Mouse (Mus musculus): Measurements from ENCODE around the gene Ankrd33b. TPM values are rescaled to one million over a fixed set of nuclear protein-coding genes. Genes with fewer than 3 reads are reported as not detected.

Ankrd33b gene
- polyA plus RNA-seq, 1 experiment from 2014 or later = 0.68 TPM

DNA sequence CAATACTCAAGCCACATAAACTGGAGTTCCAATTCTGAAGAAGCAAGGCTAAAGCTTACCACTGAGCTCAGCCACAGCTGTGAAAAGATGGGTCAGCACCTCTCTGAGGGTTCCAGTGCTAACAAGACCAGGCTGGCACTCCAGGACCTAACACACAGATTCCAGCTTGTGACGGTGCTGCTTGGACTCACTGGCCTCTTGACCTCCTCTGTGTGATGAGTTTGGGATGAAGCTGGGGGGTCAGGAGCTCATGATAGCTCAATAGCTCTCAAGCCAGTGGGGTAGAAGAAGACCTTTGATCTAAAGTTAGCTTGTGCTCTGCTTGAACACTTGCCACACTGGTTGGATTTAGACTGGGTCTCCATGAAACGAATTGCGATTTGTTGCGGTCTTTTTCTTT lies 60.8 kb downstream of the Ankrd33b start:
- 85% methylated on average over 4 of the region's 4 CpGs for WGBS (ENCODE audit: insufficient replicate concordance)
- Histone ChIP-seq H3K9ac (ENCODE audit: low read depth, low read length) (no peak overlapping the region), H3K36me3 (ENCODE audit: control insufficient read depth, insufficient read depth) (no peaks in the 10 kb centered on the region), H3K4me1 (ENCODE audit: control insufficient read depth, low read depth, low read length) (no peaks in the 10 kb centered on the region), H3K27ac (ENCODE audit: low read length) (no peak overlapping the region), H3K9me3 (replicated peaks; ENCODE audit: control insufficient read depth, low read length) (no peaks in the 10 kb centered on the region), H3K4me3 (ENCODE audit: low read depth, low read length) (no peak overlapping the region), H3K27me3 (ENCODE audit: control insufficient read depth, insufficient read depth, low read depth, low read length) (no peaks in the 10 kb centered on the region), H3K4me2 (ENCODE audit: low read depth, low read length) (no peak overlapping the region)
- ATAC-seq (ENCODE audit: low read depth) = no peak

DNA sequence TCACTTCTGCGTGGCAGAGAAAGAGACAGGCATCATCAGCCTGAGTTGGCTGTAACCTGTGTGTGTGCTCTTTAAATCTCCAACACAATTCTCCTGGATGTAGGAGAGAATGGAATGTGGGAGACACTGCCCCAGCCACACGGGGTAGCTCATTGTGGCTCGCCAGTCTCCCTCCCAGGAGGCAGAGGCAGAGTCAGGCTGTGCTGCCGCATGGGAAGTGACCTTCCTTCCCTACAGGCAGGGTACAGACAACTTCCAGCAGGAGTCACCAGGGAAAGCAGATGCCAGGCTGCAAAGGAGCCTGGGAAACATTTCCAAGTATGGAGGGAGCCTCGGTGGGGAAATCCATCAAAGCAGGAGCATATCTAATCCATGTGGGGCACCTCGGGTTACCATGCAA lies 62.3 kb downstream of the Ankrd33b start:
- WGBS (ENCODE audit: insufficient replicate concordance) = 62% methylated on average over 6 of the region's 6 CpGs
- Histone ChIP-seq H3K27ac (ENCODE audit: low read length) (no peak overlapping the region), H3K27me3 (ENCODE audit: control insufficient read depth, insufficient read depth, low read depth, low read length) (no peaks in the 10 kb centered on the region), H3K4me3 (ENCODE audit: low read depth, low read length) (no peak overlapping the region), H3K9ac (ENCODE audit: low read depth, low read length) (no peak overlapping the region), H3K4me1 (ENCODE audit: control insufficient read depth, low read depth, low read length) (no peaks in the 10 kb centered on the region), H3K9me3 (replicated peaks; ENCODE audit: control insufficient read depth, low read length) (no peaks in the 10 kb centered on the region), H3K36me3 (ENCODE audit: control insufficient read depth, insufficient read depth) (no peaks in the 10 kb centered on the region), H3K4me2 (ENCODE audit: low read depth, low read length) (no peak overlapping the region)
- ATAC-seq (ENCODE audit: low read depth) = no peak

DNA sequence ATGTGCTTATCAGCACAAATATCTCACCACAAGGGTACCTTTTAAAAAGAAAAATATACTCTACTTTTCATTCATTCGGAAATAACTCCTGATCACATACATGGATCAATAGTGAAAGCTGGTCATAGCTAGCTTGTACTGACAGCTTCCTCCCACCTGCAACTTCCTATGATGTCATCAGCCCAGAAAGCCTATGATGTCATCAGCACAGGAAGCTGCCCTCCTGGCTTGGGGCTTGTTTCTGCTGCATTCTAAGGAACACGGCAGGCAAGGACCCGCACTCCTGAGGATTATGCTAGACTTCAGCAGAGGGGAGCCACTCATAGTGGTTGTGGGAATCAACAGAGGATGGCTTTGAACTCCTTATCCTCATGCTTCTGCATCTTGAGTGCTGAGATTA lies 63.2 kb downstream of the Ankrd33b start:
- H3K9ac ChIP-seq (ENCODE audit: low read depth, low read length) = no peak overlapping the region
- 41% methylated on average over 3 of the region's 3 CpGs for WGBS (ENCODE audit: insufficient replicate concordance)

DNA sequence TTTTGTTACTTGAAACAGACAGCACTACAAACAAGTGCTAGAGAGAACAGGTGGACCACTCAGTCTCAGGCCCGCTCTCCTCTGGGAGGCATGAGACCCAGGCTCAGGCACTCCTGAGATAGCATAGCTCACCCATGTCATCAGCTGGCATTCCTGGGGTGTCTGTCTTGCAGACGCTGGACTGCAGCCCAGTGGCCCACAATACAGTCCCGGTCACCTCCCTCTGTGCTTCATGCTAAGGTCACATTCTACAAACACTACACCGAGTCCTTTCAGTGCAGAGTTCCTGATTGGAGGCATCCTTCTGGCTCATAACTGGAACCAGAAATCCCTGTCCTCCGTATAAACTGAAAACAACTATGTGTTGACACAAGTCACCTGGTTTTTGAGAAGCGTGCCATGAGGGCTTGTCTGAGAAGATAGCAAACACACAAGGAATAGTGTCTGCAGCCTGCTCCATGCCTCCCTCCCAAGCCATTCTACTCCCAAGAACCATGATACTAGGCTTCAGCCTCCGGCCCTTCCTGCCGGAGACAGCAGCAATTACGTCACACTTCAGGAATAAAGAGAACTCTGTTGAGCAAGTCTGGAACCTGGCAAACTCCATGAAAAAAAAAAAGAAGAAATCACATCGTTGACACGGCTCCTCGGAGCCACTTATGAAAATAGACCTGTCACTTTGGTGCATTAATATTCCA lies 65.1 kb downstream of the Ankrd33b start:
- Histone ChIP-seq H3K4me1 (ENCODE audit: control insufficient read depth, low read depth, low read length) (no peaks in the 10 kb centered on the region), H3K9ac (ENCODE audit: low read depth, low read length) (no peak overlapping the region), H3K4me2 (ENCODE audit: low read depth, low read length) (no peak overlapping the region), H3K27me3 (ENCODE audit: control insufficient read depth, insufficient read depth, low read depth, low read length) (peaks cover 7% of the 10 kb centered on the region), H3K36me3 (ENCODE audit: control insufficient read depth, insufficient read depth) (no peaks in the 10 kb centered on the region), H3K9me3 (replicated peaks; ENCODE audit: control insufficient read depth, low read length) (no peaks in the 10 kb centered on the region), H3K4me3 (ENCODE audit: low read depth, low read length) (no peak overlapping the region), H3K27ac (ENCODE audit: low read length) (no peak overlapping the region)
- ATAC-seq (ENCODE audit: low read depth) = no peak
- 65% methylated on average over 12 of the region's 12 CpGs for WGBS (ENCODE audit: insufficient replicate concordance)

More for the DNA sequence above, 63.2 kb downstream of the Ankrd33b start:
- Histone ChIP-seq H3K4me2 (ENCODE audit: low read depth, low read length) (no peak overlapping the region), H3K4me1 (ENCODE audit: control insufficient read depth, low read depth, low read length) (no peaks in the 10 kb centered on the region), H3K27ac (ENCODE audit: low read length) (no peak overlapping the region), H3K27me3 (ENCODE audit: control insufficient read depth, insufficient read depth, low read depth, low read length) (no peaks in the 10 kb centered on the region), H3K4me3 (ENCODE audit: low read depth, low read length) (no peak overlapping the region), H3K9me3 (replicated peaks; ENCODE audit: control insufficient read depth, low read length) (no peaks in the 10 kb centered on the region), H3K36me3 (ENCODE audit: control insufficient read depth, insufficient read depth) (no peaks in the 10 kb centered on the region)
- ATAC-seq (ENCODE audit: low read depth) = no peak

DNA sequence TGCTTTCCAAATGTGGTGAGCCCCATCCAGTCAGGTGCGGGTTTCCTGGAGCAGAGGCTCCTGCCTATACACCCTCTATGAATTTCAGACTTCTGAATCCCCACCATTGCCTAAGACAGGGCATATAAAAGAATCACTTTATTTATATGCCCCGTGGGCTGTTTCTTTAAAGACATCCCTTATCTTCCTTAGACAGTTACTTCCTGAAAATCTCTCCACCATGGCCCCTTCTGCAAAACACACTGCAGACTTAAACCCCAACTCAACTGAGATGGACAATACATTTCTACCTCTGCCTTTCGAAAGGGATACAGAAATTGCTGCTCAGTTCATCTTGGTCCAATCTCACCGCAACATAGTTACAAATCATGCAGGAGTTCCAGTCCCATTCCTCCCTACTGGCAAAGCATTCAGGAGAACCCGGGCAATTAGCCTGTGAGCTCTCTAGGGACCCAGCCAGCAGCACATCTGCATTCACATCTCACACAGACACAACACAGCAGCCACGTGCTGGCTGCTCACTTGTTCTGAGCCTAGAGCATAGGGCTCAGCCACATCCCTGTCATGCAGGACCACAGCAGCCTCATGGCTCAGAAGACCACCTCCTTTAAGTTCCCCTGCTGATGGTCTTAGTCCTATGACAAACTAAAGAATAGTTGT lies 68.1 kb downstream of the Ankrd33b start:
- no peaks in the 10 kb centered on the region for H3K9me3 ChIP-seq (replicated peaks; ENCODE audit: control insufficient read depth, low read length)
- H3K36me3 ChIP-seq (ENCODE audit: control insufficient read depth, insufficient read depth) = no peaks in the 10 kb centered on the region
- H3K4me1 ChIP-seq (ENCODE audit: control insufficient read depth, low read depth, low read length) = no peaks in the 10 kb centered on the region
- WGBS (ENCODE audit: insufficient replicate concordance) = 21% methylated on average over 6 of the region's 6 CpGs
- H3K4me2 ChIP-seq (ENCODE audit: low read depth, low read length) = no peak overlapping the region
- no peak overlapping the region for H3K4me3 ChIP-seq (ENCODE audit: low read depth, low read length)
- peaks cover 17% of the 10 kb centered on the region for H3K27me3 ChIP-seq (ENCODE audit: control insufficient read depth, insufficient read depth, low read depth, low read length)
- no peak overlapping the region for H3K9ac ChIP-seq (ENCODE audit: low read depth, low read length)
- no peak overlapping the region for H3K27ac ChIP-seq (ENCODE audit: low read length)
- ATAC-seq (ENCODE audit: low read depth) = no peak

DNA sequence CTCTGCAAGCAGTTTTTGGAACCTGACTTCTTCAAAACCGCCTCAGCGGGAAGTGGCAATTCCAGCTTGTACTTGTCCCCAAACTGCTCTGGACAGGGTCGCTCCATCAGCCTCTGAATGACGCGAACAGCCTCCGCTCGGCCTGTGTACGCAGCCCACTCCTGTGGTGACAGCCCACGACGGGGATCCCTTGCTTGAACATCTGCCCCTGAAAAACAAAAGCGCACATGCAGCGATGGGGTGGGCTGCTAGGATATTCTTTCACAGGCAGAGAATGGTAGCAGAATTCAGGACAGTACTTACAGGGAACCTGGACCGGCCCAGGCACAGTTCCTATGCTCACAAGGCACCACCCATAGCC lies 69.8 kb downstream of the Ankrd33b start:
- Histone ChIP-seq H3K4me1 (ENCODE audit: control insufficient read depth, low read depth, low read length) (no peaks in the 10 kb centered on the region), H3K27me3 (ENCODE audit: control insufficient read depth, insufficient read depth, low read depth, low read length) (peaks cover 17% of the 10 kb centered on the region), H3K36me3 (ENCODE audit: control insufficient read depth, insufficient read depth) (no peaks in the 10 kb centered on the region), H3K27ac (ENCODE audit: low read length) (no peak overlapping the region), H3K9me3 (replicated peaks; ENCODE audit: control insufficient read depth, low read length) (no peaks in the 10 kb centered on the region), H3K4me3 (ENCODE audit: low read depth, low read length) (no peak overlapping the region), H3K9ac (ENCODE audit: low read depth, low read length) (no peak overlapping the region), H3K4me2 (ENCODE audit: low read depth, low read length) (no peak overlapping the region)
- ATAC-seq (ENCODE audit: low read depth) = no peak
- WGBS (ENCODE audit: insufficient replicate concordance) = 33% methylated on average over 13 of the region's 13 CpGs

DNA sequence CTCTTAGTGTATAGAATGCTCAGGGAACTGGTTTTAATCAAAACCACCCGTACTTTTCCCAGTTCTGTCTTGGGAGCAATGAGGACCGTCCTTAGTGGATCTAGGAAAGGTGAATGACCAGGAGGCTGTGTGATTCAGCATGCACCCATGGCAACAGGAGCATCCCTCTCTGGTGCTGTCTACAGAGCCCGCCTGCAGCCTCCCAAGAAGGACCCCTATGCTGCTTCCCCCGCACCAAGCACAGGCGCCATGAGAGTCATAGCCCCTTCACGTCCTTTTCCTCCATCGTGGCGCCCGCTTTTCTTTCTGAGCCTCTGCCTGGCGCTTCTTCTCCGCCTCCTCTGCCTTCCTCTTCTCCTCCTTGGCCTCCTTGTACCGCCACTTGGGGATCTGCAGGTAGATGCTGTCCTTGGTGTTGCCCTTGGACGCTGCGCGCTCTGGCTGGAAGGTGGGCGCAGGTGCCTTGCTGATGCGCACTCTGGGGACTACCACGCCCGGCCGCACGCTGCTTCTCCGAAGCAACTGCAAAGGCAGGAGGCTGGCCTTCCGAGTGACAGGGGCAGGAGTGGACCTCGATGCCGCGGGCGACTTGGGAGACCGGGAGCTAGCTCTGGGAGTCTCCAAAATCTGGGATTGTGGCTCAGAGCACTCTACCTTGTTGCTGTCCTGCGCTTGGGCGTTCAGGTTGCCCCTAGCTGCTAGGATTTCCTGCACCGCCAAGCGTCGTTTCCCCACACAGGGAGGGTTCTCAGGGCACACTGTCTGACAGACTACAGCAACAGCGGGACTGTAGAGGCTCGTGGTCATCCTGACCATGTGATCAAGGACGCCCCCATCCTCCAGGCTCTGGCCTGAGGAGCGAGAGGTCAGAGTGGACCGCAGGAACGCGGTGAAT lies 70.4 kb downstream of the Ankrd33b start:
- ATAC-seq (ENCODE audit: low read depth) = no peak
- H3K9me3 ChIP-seq (replicated peaks; ENCODE audit: control insufficient read depth, low read length) = no peaks in the 10 kb centered on the region
- H3K27ac ChIP-seq (ENCODE audit: low read length) = no peak overlapping the region
- H3K4me1 ChIP-seq (ENCODE audit: control insufficient read depth, low read depth, low read length) = no peaks in the 10 kb centered on the region
- peaks cover 17% of the 10 kb centered on the region for H3K27me3 ChIP-seq (ENCODE audit: control insufficient read depth, insufficient read depth, low read depth, low read length)
- no peak overlapping the region for H3K9ac ChIP-seq (ENCODE audit: low read depth, low read length)
- H3K36me3 ChIP-seq (ENCODE audit: control insufficient read depth, insufficient read depth) = no peaks in the 10 kb centered on the region
- WGBS (ENCODE audit: insufficient replicate concordance) = 13% methylated on average over 40 of the region's 40 CpGs
- H3K4me2 ChIP-seq (ENCODE audit: low read depth, low read length) = no peak overlapping the region
- no peak overlapping the region for H3K4me3 ChIP-seq (ENCODE audit: low read depth, low read length)

DNA sequence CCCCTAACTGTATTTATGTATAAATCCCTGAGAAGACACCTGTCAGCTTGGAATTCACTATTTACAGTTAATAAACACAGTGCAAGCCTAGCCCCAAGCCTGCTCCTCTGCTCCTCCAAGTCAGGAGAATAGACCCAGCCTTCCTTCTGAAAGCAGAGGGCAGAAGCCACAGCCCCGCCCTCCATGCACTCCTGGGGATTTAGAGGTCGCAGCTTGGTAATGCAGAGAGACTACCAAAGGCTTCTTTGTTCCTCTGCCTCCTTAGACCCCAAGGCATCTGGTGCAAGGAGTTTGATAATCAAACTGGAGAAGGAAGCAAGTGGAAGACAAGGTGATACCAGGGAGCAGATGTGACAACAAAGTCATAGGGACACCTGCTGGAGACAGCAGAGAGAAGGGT lies 73.2 kb downstream of the Ankrd33b start:
- 16% methylated on average over 2 of the region's 2 CpGs for WGBS (ENCODE audit: insufficient replicate concordance)
- H3K4me2 ChIP-seq (ENCODE audit: low read depth, low read length) = no peak overlapping the region
- no peak for ATAC-seq (ENCODE audit: low read depth)
- no peaks in the 10 kb centered on the region for H3K4me1 ChIP-seq (ENCODE audit: control insufficient read depth, low read depth, low read length)
- no peaks in the 10 kb centered on the region for H3K36me3 ChIP-seq (ENCODE audit: control insufficient read depth, insufficient read depth)
- H3K4me3 ChIP-seq (ENCODE audit: low read depth, low read length) = no peak overlapping the region
- H3K9ac ChIP-seq (ENCODE audit: low read depth, low read length) = no peak overlapping the region
- H3K27ac ChIP-seq (ENCODE audit: low read length) = no peak overlapping the region
- H3K9me3 ChIP-seq (replicated peaks; ENCODE audit: control insufficient read depth, low read length) = no peaks in the 10 kb centered on the region
- peaks cover 17% of the 10 kb centered on the region for H3K27me3 ChIP-seq (ENCODE audit: control insufficient read depth, insufficient read depth, low read depth, low read length)

DNA sequence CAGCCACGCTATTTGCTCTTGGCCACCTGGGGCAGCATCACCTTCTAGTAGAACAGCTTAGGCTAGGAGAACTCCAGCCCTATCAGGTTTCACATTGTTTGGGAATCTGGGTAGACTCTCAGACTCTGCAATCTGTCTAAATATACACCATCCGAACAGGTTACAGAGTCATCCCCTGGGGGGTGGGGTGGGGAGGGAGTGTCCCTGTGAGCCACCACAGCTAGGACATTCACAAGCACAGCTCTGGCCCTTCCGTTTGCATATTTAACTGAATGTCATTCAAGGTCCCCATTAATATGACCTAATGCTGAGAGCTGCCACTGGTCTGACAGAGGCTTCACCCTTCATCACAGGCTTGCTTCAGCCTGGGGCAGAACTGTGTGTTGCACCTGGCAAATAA lies 74.9 kb downstream of the Ankrd33b start:
- no peaks in the 10 kb centered on the region for H3K36me3 ChIP-seq (ENCODE audit: control insufficient read depth, insufficient read depth)
- H3K27me3 ChIP-seq (ENCODE audit: control insufficient read depth, insufficient read depth, low read depth, low read length) = peaks cover 12% of the 10 kb centered on the region
- no peak overlapping the region for H3K4me2 ChIP-seq (ENCODE audit: low read depth, low read length)
- ATAC-seq (ENCODE audit: low read depth) = no peak
- no peak overlapping the region for H3K4me3 ChIP-seq (ENCODE audit: low read depth, low read length)
- H3K4me1 ChIP-seq (ENCODE audit: control insufficient read depth, low read depth, low read length) = no peaks in the 10 kb centered on the region
- no peaks in the 10 kb centered on the region for H3K9me3 ChIP-seq (replicated peaks; ENCODE audit: control insufficient read depth, low read length)
- WGBS (ENCODE audit: insufficient replicate concordance) = 21% methylated on average over 3 of the region's 3 CpGs
- no peak overlapping the region for H3K9ac ChIP-seq (ENCODE audit: low read depth, low read length)
- H3K27ac ChIP-seq (ENCODE audit: low read length) = no peak overlapping the region
